Mouse (Mus musculus) liver, embryonic 14.5 days (tissue): ENCODE results near the gene Adamts6. TPM values are rescaled to one million over a fixed set of nuclear protein-coding genes. Genes with fewer than 3 reads are reported as not detected.

Source experiments
- ATAC-seq: fragments of 200-750 bp; cut with Nextera tagmentation; 2 replicates; pipeline ENCODE4 v1.8.0; 2017; ENCODE audit warnings: moderate number of reproducible peaks, mild to moderate bottlenecking, moderate library complexity; ENCODE audit not compliant: insufficient read depth
- DNase-seq, 3 experiments: peaks; one replicate each; pipeline ENCODE4 v3.0.0-alpha.2; 2012 to 2013; ENCODE audit warnings: low read depth in 3 of 3, low spot score in 3 of 3
- H3K27ac ChIP-seq: fragments of 300-500 bp; sonication (generic); 2 replicates; pipeline ENCODE4 v1.5.1; 2014; ENCODE audit warnings: moderate library complexity, mild to moderate bottlenecking, control low read depth, inconsistent platforms
- H3K27me3 ChIP-seq: fragments of 300-500 bp; sonication (generic); 2 replicates; pipeline ENCODE4 v1.6.1; 2014; ENCODE audit warnings: mild to moderate bottlenecking, low read length, moderate library complexity; ENCODE audit not compliant: control insufficient read depth, insufficient read depth
- H3K36me3 ChIP-seq: fragments of 300-500 bp; sonication (generic); replicated peaks from 2 replicates; pipeline ENCODE4 v1.6.1; 2014; ENCODE audit warnings: low read depth; ENCODE audit not compliant: control insufficient read depth, insufficient read depth
- H3K4me1 ChIP-seq, 2 experiments: fragments of 200-500 bp in 1 of 2; fragments of 300-500 bp in 1 of 2; sonication (generic) in 1 of 2; replicated peaks; 2 replicates each; pipeline ENCODE4 v1.6.1; 2012 to 2014; ENCODE audit warnings: antibody characterized with exemption in 1 of 2, inconsistent platforms in 1 of 2, low read length in 1 of 2; ENCODE audit not compliant: control insufficient read depth in 2 of 2, insufficient read depth in 2 of 2
- H3K4me2 ChIP-seq: fragments of 300-500 bp; sonication (generic); 2 replicates; pipeline ENCODE4 v1.6.1; 2014; ENCODE audit warnings: low read depth, mild to moderate bottlenecking, control low read depth, moderate library complexity
- H3K4me3 ChIP-seq, 2 experiments: fragments of 200-500 bp in 1 of 2; fragments of 300-500 bp in 1 of 2; sonication (generic) in 1 of 2; 2 replicates each; pipeline ENCODE4 v1.5.1; 2012 to 2014; ENCODE audit warnings: low read depth in 2 of 2, low read length in 2 of 2, mild to moderate bottlenecking in 2 of 2, control low read depth in 1 of 2, inconsistent platforms in 1 of 2, moderate library complexity in 1 of 2; ENCODE audit not compliant: insufficient read depth in 1 of 2
- H3K9ac ChIP-seq: fragments of 300-500 bp; sonication (generic); replicated peaks from 2 replicates; pipeline ENCODE4 v1.6.1; 2014; ENCODE audit warnings: mild to moderate bottlenecking, control low read depth, moderate library complexity
- H3K9me3 ChIP-seq: fragments of 300-500 bp; sonication (generic); 2 replicates; pipeline ENCODE4 v1.6.1; 2016; ENCODE audit warnings: low read length, mixed read lengths; ENCODE audit not compliant: control insufficient read depth
- CTCF ChIP-seq: IDR thresholded peaks from 2 replicates; pipeline ENCODE4 v1.5.1; 2016; ENCODE audit warnings: antibody characterized with exemption, low read depth, control low read depth
- EP300 ChIP-seq: IDR thresholded peaks from 2 replicates; pipeline ENCODE4 v1.6.1; 2016; ENCODE audit warnings: antibody characterized with exemption, low read depth
- WGBS: fragments of 180-500 bp; shearing (Covaris S2); extraction: QIAGEN DNeasy Blood & Tissue Kit; methylation state at CpG from one replicate; pipeline ENCODE4 v1.1.7; 2014; ENCODE audit not compliant: insufficient replicate concordance; 5-methylcytosine and 5-hydroxymethylcytosine counted together
- polyA plus RNA-seq, 2 experiments: library from polyadenylated mRNA; depleted of rRNA in 1 of 2; stranded (reverse) in 1 of 2; unstranded in 1 of 2; fragments of >200 nt; fragmentation: Nextera tagmentation in 1 of 2; extraction: Ambion mirVana in 1 of 2; gene quantifications; 2 replicates each; pipeline versions ENCODE4 v1.2.1 to v1.2.3; 2012 to 2014

Gene Adamts6
- polyA plus RNA-seq, 2 experiments = 0.08 to 0.35 TPM

- no peaks in the 10 kb centered on the region for H3K4me1 ChIP-seq
- no peaks in the 10 kb centered on the region for H3K27me3 ChIP-seq
- H3K9me3 ChIP-seq = no peaks in the 10 kb centered on the region
- WGBS = 82% methylated on average over 6 of the region's 6 CpGs
- H3K4me3 ChIP-seq = no peak overlapping the region
- no peak overlapping the region for H3K4me2 ChIP-seq
- H3K27ac ChIP-seq = no peak overlapping the region
- no peak overlapping the region for H3K9ac ChIP-seq
- TF ChIP-seq EP300 (no peak), CTCF (no peak)
- no peak for ATAC-seq
- no peak for DNase-seq
- H3K36me3 ChIP-seq = no peaks in the 10 kb centered on the region
Observed at GRCm38 (mm10) chr13:104498669-104499068, 211.0 kb downstream of the Adamts6 start.

DNA sequence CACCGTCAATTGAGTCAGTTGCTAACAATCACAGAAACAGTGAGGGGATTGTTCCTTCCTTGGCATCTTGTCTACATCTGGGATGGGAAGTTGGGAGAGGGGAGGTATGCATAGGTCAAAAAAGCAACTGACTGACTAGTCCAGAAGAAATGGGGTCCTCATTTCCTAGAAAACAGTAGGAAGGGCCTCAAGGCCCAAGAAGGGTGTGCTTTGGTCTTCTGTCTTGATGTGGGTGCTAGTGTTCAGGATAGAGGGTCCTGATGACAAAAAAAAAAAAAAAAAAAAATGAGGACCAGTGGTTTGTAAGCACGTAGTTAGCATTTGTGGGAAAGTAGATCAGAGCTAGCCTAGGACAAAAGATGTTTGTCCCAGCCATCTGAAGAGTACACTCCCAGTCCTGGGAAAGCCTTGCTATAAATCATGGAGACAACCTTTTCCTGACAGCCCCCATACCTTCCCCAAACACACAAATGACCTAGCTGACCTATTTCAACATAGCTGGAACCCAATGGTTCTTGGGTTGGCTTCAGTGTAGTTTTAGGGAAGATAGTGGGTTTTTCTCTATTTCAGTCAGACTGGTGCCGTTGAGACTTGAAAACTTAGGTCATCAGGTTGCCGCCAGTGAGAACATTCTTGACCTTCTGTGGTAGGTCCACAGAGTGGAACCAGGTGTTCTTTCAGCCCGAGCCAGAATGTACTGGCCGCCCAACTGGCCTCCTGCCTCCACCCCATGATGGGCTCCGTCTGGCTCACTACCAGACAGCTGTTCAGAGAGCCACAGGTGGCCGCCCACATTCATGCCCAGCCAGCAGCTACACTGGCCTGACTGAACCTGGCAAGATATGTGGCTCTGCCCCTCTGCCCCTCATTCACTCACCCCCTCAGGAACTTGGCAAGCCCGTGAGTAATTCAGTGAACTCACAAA lies 211.7 kb downstream of the Adamts6 start:
- DNase-seq = no peak
- no peaks in the 10 kb centered on the region for H3K4me1 ChIP-seq
- ATAC-seq = no peak
- WGBS = 59% methylated on average over 9 of the region's 9 CpGs
- TF ChIP-seq CTCF (no peak), EP300 (no peak)
- no peak overlapping the region for H3K4me3 ChIP-seq
- no peak overlapping the region for H3K4me2 ChIP-seq
- H3K36me3 ChIP-seq = no peaks in the 10 kb centered on the region
- no peaks in the 10 kb centered on the region for H3K27me3 ChIP-seq
- no peak overlapping the region for H3K27ac ChIP-seq
- H3K9ac ChIP-seq = no peak overlapping the region
- no peaks in the 10 kb centered on the region for H3K9me3 ChIP-seq

DNA sequence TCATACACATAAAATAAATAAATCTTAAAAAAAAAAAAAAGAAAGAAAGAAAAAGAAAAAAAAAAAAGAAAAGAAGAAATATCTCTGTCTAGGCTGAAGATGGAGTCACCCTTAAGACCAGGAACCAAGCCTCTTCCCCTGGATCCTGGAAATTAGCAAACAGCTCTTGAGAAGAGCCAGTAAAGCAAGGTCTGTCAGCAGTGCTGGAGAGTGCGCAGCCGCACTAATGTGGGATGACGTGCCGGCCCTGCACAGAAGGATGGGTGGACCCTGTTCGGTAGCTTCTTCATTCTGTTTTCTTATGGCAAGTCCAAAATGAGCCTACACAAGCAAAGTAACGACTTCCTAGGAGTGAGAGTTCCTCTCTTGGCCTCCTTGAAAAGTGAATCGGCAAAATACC lies 214.8 kb downstream of the Adamts6 start:
- Histone ChIP-seq H3K4me1 (no peaks in the 10 kb centered on the region), H3K4me3 (no peak overlapping the region), H3K9ac (no peak overlapping the region), H3K4me2 (no peak overlapping the region), H3K36me3 (no peaks in the 10 kb centered on the region), H3K9me3 (no peaks in the 10 kb centered on the region), H3K27me3 (no peaks in the 10 kb centered on the region), H3K27ac (no peak overlapping the region)
- ATAC-seq (no peak), DNase-seq (no peak)
- TF ChIP-seq EP300 (no peak), CTCF (no peak)
- 79% methylated on average over 7 of the region's 7 CpGs for WGBS

DNA sequence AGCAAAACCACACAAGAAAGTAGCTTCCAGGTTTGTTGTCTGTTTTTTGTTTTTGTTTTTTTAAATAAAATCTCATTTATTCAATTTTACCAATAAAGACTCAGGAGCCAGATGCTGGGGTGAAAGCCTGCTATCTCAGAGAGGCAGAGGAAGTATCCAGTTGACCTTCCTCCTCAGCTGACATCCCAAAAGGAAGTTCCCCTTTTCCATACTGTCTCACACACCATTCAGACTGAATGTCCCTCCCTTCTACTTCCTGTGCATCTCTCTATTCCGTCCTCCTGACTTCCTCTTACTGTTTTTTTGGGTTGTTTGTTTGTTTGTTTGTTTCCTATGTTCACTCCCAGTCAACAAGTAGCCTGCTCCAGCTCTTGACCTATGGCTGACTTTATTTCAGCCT lies 216.4 kb downstream of the Adamts6 start:
- no peak for TF ChIP-seq EP300
- no peak for TF ChIP-seq CTCF
- 13% methylated on average over 1 of the region's 1 CpGs for WGBS
- DNase-seq (no peak), ATAC-seq (no peak)
- Histone ChIP-seq H3K4me1 (no peaks in the 10 kb centered on the region), H3K27me3 (no peaks in the 10 kb centered on the region), H3K4me2 (no peak overlapping the region), H3K9ac (no peak overlapping the region), H3K36me3 (no peaks in the 10 kb centered on the region), H3K27ac (no peak overlapping the region), H3K4me3 (no peak overlapping the region), H3K9me3 (no peaks in the 10 kb centered on the region)

GRCm38 (mm10) chr13:104506165-104506875 lies 218.7 kb downstream of the Adamts6 start:
- ATAC-seq (no peak), DNase-seq (no peak)
- 55% methylated on average over 6 of the region's 6 CpGs for WGBS
- no peak overlapping the region for H3K27ac ChIP-seq
- H3K4me1 ChIP-seq = no peaks in the 10 kb centered on the region
- no peak overlapping the region for H3K4me3 ChIP-seq
- no peak for TF ChIP-seq CTCF
- no peak for TF ChIP-seq EP300
- H3K27me3 ChIP-seq = no peaks in the 10 kb centered on the region
- H3K36me3 ChIP-seq = no peaks in the 10 kb centered on the region
- no peak overlapping the region for H3K4me2 ChIP-seq
- no peak overlapping the region for H3K9ac ChIP-seq
- H3K9me3 ChIP-seq = no peaks in the 10 kb centered on the region
